Mouse (Mus musculus) erythroblast, embryonic 14.5 days (primary cell): Measurements from ENCODE around the gene Smim8.
"Not testable (repeated sequence)": the region's sequence is repeated elsewhere in the genome, so short reads cannot be mapped to it uniquely, and the experiment has no call there.

Experiments
- GATA1 ChIP-seq: IDR thresholded peaks from 2 replicates; pipeline ENCODE4 v1.6.1; 2012; ENCODE audit warnings: low read length, inconsistent platforms, mixed read lengths
- TAL1 ChIP-seq: IDR thresholded peaks from 3 replicates; pipeline ENCODE4 v1.6.1; 2012; ENCODE audit warnings: low read length, inconsistent platforms, mixed read lengths

GRCm38 (mm10) chr4:34725710-34726109 lies 52.5 kb downstream of the Smim8 start:
- not testable (repeated sequence) for TF ChIP-seq GATA1, TAL1
